Mouse (Mus musculus): ENCODE measurements around the gene Crtc2.

GRCm38 (mm10) chr3:90268971-90269370 is 15.0 kb downstream of the Crtc2 start:
- TF ChIP-seq POLR2AphosphoS2 (IDR thresholded peaks at IDR 0.05; ENCODE audit: low read length) (no peak), MAX (IDR thresholded peaks at IDR 0.05; ENCODE audit: low read length) (no peak), CTCF (IDR thresholded peaks at IDR 0.05 in 2 of 3, conservative IDR thresholded peaks at IDR 0.05 in 1 of 3; ENCODE audit: control insufficient read depth in 1 of 3, insufficient read depth in 1 of 3, low read depth in 2 of 3, low read length in 3 of 3, poor library complexity in 1 of 3, severe bottlenecking in 1 of 3) (no peak), POLR2A (IDR thresholded peaks at IDR 0.05; ENCODE audit: control insufficient read depth in 1 of 2, insufficient read depth in 1 of 2, low read depth in 1 of 2, low read length in 2 of 2, poor library complexity in 1 of 2) (no peak), MAZ (IDR thresholded peaks at IDR 0.05; ENCODE audit: low read depth, low read length) (no peak), ZKSCAN1 (IDR thresholded peaks at IDR 0.05; ENCODE audit: low read depth, low read length) (no peak), MYC (IDR thresholded peaks at IDR 0.05; ENCODE audit: low read depth, low read length) (no peak), ELF1 (IDR thresholded peaks at IDR 0.05; ENCODE audit: low read depth, low read length) (no peak), RCOR1 (IDR thresholded peaks at IDR 0.05; ENCODE audit: low read depth, low read length) (no peak)
